Mouse (Mus musculus): ENCODE results near the gene Fabp2.

DNA sequence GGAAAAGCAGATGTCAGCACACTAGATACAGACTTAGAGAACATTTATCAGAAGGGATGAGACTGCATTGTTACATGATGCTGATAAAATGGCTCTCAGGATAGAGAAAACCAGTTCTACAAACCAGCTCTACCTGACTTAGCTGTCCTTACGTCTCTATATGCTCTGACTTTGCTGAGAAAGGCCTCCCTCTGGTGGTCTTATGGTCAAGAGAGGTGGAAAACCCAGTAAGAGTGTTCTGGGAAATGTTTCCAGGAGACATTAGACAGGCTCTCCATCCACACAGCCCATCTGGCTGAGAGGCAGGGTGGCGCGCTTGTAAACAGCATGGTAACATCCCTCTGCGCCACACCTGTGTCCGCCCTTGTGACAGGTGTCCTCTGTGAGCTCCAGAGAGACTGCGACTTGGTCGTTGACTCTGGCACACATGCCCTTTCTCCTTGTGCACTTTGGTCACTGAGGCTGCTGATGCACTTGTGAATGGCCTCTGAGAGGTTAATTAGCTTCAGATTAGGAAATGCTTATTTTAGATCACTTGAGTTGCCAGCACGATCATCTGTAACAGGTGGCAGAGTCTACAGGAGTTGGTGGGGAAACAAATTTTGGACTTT lies 16.1 kb upstream of the Fabp2 start:
- TF ChIP-seq CTCF (IDR thresholded peaks at IDR 0.05; ENCODE audit: low read depth) (no peak), EP300 (IDR thresholded peaks at IDR 0.05; ENCODE audit: low read depth) (no peak)
